Mouse (Mus musculus) liver, adult 2 months (tissue): Measurements from ENCODE around the gene Sh3tc1. TPM values are rescaled to one million over a fixed set of nuclear protein-coding genes. Genes with fewer than 3 reads are reported as not detected.

Source experiments
- DNase-seq: peaks from one replicate; pipeline ENCODE4 v3.0.0-alpha.2; 2011; ENCODE audit warnings: low read depth, low spot score; ENCODE audit errors: extremely low read depth
- H3K27ac ChIP-seq: fragments of 200-500 bp; replicated peaks from 2 replicates; pipeline ENCODE4 v1.5.1; 2012; ENCODE audit warnings: low read depth, mild to moderate bottlenecking, control low read depth, inconsistent platforms, low read length; ENCODE audit not compliant: insufficient read depth
- H3K27me3 ChIP-seq: fragments of 200-500 bp; 2 replicates; pipeline ENCODE4 v1.6.1; 2012; ENCODE audit warnings: mild to moderate bottlenecking, moderate library complexity, low read length, inconsistent platforms; ENCODE audit not compliant: control insufficient read depth, insufficient read depth
- H3K36me3 ChIP-seq: fragments of 200-500 bp; 2 replicates; pipeline ENCODE4 v1.6.1; 2012; ENCODE audit warnings: low read length, inconsistent platforms; ENCODE audit not compliant: control insufficient read depth, insufficient read depth
- H3K4me1 ChIP-seq: fragments of 200-500 bp; 2 replicates; pipeline ENCODE4 v1.6.1; 2011; ENCODE audit warnings: low read length; ENCODE audit not compliant: control insufficient read depth, insufficient read depth
- H3K4me3 ChIP-seq: fragments of 200-500 bp; 2 replicates; pipeline ENCODE4 v1.5.1; 2011; ENCODE audit warnings: low read depth, mild to moderate bottlenecking, control low read depth, low read length, moderate library complexity; ENCODE audit not compliant: insufficient read depth
- H3K79me2 ChIP-seq: fragments of 200-500 bp; 2 replicates; pipeline ENCODE4 v1.6.1; 2012; ENCODE audit warnings: inconsistent platforms, mild to moderate bottlenecking, low read length, moderate library complexity; ENCODE audit not compliant: control insufficient read depth, insufficient read depth
- H3K9ac ChIP-seq: fragments of 200-500 bp; 2 replicates; pipeline ENCODE4 v1.6.1; 2012; ENCODE audit warnings: low read depth, mild to moderate bottlenecking, control low read depth, inconsistent platforms, low read length
- CTCF ChIP-seq: fragments of 200-500 bp; IDR thresholded peaks from 2 replicates; pipeline ENCODE4 v1.5.1; 2011; ENCODE audit warnings: low read depth, low read length, control low read depth
- POLR2A ChIP-seq: fragments of 200-500 bp; IDR thresholded peaks from 2 replicates; pipeline ENCODE4 v1.6.1; 2011; ENCODE audit warnings: low read length, control low read depth; ENCODE audit not compliant: insufficient read depth; ENCODE audit errors: extremely low read depth
- WGBS: fragments of 180-500 bp; shearing (Covaris S2); methylation state at CpG from one replicate; pipeline ENCODE4 v1.1.7; 2018; 5-methylcytosine and 5-hydroxymethylcytosine counted together
- polyA plus RNA-seq: library from polyadenylated mRNA; depleted of rRNA; stranded (reverse); fragments of >200 nt; gene quantifications from 2 replicates; pipeline ENCODE4 v1.2.3, GENCODE M21; 2012
- total RNA-seq: library from RNA; depleted of rRNA; stranded (reverse); fragments of >200 nt; gene quantifications from 2 replicates; pipeline ENCODE4 v1.2.3, GENCODE M21; 2014

Sh3tc1 gene
- total and polyA plus RNA-seq, 2 experiments: 3.0 to 5.2 TPM

DNA sequence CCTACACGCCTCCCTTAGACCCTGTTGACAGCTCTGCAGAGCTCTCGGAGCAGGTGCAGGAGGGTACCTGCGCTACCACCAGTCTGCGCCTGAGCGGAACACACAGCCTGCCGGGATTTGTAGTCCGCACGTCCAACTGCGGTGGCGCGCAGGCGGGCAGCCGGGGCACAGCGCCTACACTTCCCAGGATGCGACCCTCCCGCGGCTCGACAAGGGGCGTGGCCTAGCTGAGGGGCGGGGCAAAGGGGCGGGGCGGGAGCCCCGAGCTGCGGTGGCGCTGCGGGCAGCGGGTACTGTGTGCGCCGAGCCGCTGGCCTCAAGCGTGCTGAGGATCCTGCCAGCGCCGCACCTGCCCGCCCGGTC lies 17.8 kb upstream of the Sh3tc1 start, which contains the start of gene Ablim2:
TSS of gene Ablim2 (plus strand) at position 242 of the 363 bp plus-strand sequence.
- TF ChIP-seq POLR2A (0 out of 2 replicates have a peak, but pooled peaks have one; percentile 26), CTCF (no peak)

DNA sequence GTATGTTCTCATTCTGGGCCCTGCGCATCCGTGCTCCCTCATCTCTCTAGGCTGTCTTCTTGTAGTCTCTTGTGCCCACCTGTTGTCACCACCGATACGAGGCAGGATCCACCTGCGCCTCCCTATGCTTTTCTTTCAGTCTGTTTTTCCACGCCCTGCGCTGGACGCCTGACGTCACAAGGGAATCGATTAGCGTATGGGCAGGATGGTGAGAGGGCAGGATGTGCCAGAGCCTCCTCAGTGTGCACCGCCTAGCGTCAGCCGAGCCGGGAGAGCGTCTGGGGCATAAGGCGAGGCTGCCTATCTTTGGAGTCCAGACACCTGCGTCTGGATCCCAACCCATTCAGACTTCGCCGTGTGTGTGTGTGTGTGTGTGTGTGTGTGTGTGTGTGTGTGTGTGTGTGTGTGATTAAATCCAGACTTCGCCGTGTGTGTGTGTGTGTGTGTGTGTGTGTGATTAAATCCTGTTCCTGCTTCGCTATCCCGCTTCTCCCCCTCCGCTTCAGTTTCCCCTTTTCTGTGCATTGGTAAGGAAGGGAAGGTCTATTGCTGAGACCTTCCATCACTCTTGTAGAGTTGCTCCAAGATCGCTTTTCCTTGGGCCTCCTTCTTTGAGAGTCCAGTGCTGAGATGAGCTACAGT lies 17.3 kb upstream of the Sh3tc1 start:
- Histone ChIP-seq H3K4me1 (peaks cover 4% of the 10 kb centered on the region; the same call in 1 of the 2 replicates), H3K79me2 (no peaks in the 10 kb centered on the region), H3K27ac (peak overlapping the region; percentile 46), H3K4me3 (peak overlapping the region; percentile 27), H3K36me3 (no peaks in the 10 kb centered on the region), H3K9ac (peak overlapping the region; percentile 57), H3K27me3 (no peaks in the 10 kb centered on the region)
- WGBS: 8% methylated on average over 26 of the region's 26 CpGs
- TF ChIP-seq CTCF: peak; percentile 49
- TF ChIP-seq POLR2A: 0 out of 2 replicates have a peak, but pooled peaks have one; percentile 35
- peak; percentile 78 for DNase-seq

More for the DNA sequence above, 17.8 kb upstream of the Sh3tc1 start, which contains the start of gene Ablim2:
- no peaks in the 10 kb centered on the region for H3K36me3 ChIP-seq
- H3K27ac ChIP-seq: peak within 1 kb of the TSS; percentile 46
- peaks cover 4% of the 10 kb centered on the region; the same call in 1 of the 2 replicates for H3K4me1 ChIP-seq
- WGBS: under 1% methylated on average over 35 of the region's 35 CpGs
- H3K4me3 ChIP-seq: peak within 1 kb of the TSS; percentile 73
- H3K27me3 ChIP-seq: no peaks in the 10 kb centered on the region
- DNase-seq: peak; percentile 88
- peak within 1 kb of the TSS; percentile 82 for H3K9ac ChIP-seq
- no peaks in the 10 kb centered on the region for H3K79me2 ChIP-seq

DNA sequence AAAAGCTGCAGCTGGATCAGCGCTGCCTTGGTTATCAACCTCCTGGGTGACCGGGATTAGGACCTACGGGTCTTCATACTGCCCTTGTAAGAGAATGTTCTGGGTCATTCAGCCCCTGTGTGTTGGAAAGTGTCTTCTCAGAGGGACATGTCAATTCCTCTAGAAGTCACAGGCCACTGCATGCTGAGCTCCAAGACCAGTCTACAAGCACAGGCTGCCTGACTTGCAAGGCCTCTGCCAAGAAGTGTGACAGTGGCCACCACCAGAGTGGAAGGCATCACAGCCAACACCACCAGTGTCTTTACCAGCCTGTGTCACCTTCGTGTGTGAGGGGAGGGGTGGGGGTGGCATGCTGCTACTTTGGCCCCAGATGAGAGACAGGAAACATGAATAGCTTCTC lies 16.2 kb upstream of the Sh3tc1 start:
- no peaks in the 10 kb centered on the region for H3K27me3 ChIP-seq
- no peak for DNase-seq
- no peaks in the 10 kb centered on the region for H3K79me2 ChIP-seq
- H3K9ac ChIP-seq: no peak overlapping the region
- no peaks in the 10 kb centered on the region for H3K36me3 ChIP-seq
- H3K4me3 ChIP-seq: no peak overlapping the region
- 83% methylated on average over 4 of the region's 4 CpGs for WGBS
- H3K4me1 ChIP-seq: peaks cover 4% of the 10 kb centered on the region; the same call in 1 of the 2 replicates
- no peak for TF ChIP-seq POLR2A
- no peak for TF ChIP-seq CTCF
- no peak overlapping the region for H3K27ac ChIP-seq

DNA sequence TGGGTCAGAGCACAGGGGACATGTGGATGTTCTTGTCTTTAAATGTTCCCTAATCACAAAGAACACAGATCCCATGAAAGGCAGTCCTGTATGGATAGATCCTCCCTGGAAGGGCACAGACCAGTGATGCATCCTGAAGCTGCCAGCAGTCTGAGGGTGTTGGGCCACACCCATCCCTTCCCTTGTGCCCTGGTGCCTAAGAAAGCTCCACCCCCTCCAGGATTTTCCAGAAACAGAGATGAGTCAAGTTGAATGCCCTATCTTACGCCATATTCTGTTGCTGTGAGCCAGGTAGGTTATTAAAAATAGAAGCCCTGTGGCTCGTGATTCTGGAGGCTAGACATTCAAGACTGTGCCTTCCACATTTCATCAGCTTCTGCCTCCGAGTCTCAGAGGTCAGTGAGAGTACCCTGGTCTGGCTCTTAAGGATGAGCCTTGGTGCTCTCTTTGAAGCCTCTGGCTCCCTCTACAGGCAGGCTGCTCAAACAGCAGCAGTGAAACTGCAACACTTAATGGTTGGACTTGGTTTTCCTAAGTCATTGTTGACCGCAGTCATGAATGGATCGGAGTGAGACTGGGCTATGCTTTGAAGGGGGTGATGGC lies 15.4 kb upstream of the Sh3tc1 start:
- no peaks in the 10 kb centered on the region for H3K27me3 ChIP-seq
- WGBS: 22% methylated on average over 5 of the region's 5 CpGs
- peak; percentile 66 for DNase-seq
- no peaks in the 10 kb centered on the region for H3K79me2 ChIP-seq
- no peaks in the 10 kb centered on the region for H3K36me3 ChIP-seq
- no peak for TF ChIP-seq POLR2A
- TF ChIP-seq CTCF: peak; percentile 80
- H3K4me3 ChIP-seq: no peak overlapping the region
- H3K4me1 ChIP-seq: peaks cover 4% of the 10 kb centered on the region; the same call in 1 of the 2 replicates
- no peak overlapping the region for H3K9ac ChIP-seq
- no peak overlapping the region for H3K27ac ChIP-seq

DNA sequence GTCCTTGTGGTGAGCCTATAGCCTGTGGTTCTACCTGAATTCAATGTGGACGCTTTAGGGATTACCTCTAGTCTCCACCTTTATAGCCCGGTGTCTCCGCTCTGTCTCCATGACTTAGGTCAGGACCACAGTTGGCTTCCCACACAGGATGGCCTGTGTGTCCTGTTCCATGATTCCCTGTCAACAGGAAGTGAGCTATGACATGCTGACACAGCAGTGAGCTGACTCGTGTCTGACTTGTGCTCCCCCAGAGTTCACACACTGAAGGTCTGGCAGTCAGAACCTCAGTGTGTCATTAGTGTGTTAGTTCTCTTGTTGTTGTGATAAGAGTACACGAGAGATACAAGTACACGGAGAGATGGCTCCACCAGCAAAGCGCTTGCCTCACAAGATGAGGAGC lies 11.2 kb upstream of the Sh3tc1 start:
- WGBS: 74% methylated on average over 7 of the region's 7 CpGs
- Histone ChIP-seq H3K27me3 (no peaks in the 10 kb centered on the region), H3K4me3 (no peak overlapping the region), H3K4me1 (no peaks in the 10 kb centered on the region; the same call in 1 of the 2 replicates), H3K27ac (peak overlapping the region; percentile 26; the same call in 1 of the 2 replicates), H3K36me3 (no peaks in the 10 kb centered on the region), H3K9ac (no peak overlapping the region), H3K79me2 (no peaks in the 10 kb centered on the region)
- no peak for DNase-seq
- TF ChIP-seq POLR2A (no peak), CTCF (no peak)

DNA sequence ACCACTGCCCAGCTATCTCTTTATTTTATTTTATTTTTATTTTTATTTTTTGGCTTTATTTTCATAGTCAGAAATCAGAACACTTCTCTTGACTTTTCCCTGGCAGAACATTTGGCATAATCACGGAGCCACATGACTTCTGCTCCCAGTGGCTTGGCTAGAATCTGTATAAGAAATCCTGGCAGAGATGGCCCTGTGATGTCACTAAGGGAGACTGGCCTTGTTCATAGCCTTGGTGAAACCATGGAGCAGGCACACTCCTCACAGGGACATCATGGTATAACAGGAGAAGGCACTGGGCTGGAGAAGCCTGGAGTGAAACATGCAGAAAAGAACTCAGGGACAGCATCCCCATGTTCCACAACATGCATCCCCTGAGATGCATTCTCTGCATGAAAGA lies 10.2 kb upstream of the Sh3tc1 start:
- DNase-seq: peak; percentile 37
- Histone ChIP-seq H3K36me3 (no peaks in the 10 kb centered on the region), H3K27ac (no peak overlapping the region), H3K27me3 (no peaks in the 10 kb centered on the region), H3K4me3 (no peak overlapping the region), H3K4me1 (no peaks in the 10 kb centered on the region; the same call in 1 of the 2 replicates), H3K9ac (no peak overlapping the region), H3K79me2 (no peaks in the 10 kb centered on the region)
- WGBS: 39% methylated on average over 1 of the region's 1 CpGs
- TF ChIP-seq CTCF (no peak), POLR2A (no peak)
